Mouse (Mus musculus) lung, embryonic 14.5 days (tissue): ENCODE data around the gene Nid1. TPM values are rescaled to one million over a fixed set of nuclear protein-coding genes. Genes with fewer than 3 reads are reported as not detected.
A peak's percentile ranks its signal among the peaks of the same experiment; 100 is the strongest.

ENCODE experiments used
- ATAC-seq: fragments of 200-750 bp; cut with Nextera tagmentation; 2 replicates; pipeline ENCODE4 v1.8.0; 2017; ENCODE audit warnings: mild to moderate bottlenecking, moderate TSS enrichment, moderate library complexity; ENCODE audit not compliant: insufficient read depth
- DNase-seq: peaks from one replicate; pipeline ENCODE4 v3.0.0-alpha.2; 2015
- H3K27ac ChIP-seq: fragments of 300-500 bp; sonication (generic); 2 replicates; pipeline ENCODE4 v1.5.1; 2014; ENCODE audit warnings: low read depth, mild to moderate bottlenecking, moderate library complexity
- H3K27me3 ChIP-seq: fragments of 300-500 bp; sonication (generic); 2 replicates; pipeline ENCODE4 v1.6.1; 2014; ENCODE audit warnings: low read length, control low read depth; ENCODE audit not compliant: insufficient read depth
- H3K36me3 ChIP-seq: fragments of 300-500 bp; sonication (generic); 2 replicates; pipeline ENCODE4 v1.6.1; 2014; ENCODE audit warnings: control low read depth; ENCODE audit not compliant: insufficient read depth
- H3K4me1 ChIP-seq: fragments of 300-500 bp; sonication (generic); 2 replicates; pipeline ENCODE4 v1.6.1; 2014; ENCODE audit warnings: antibody characterized with exemption, control low read depth; ENCODE audit not compliant: insufficient read depth
- H3K4me2 ChIP-seq: fragments of 300-500 bp; sonication (generic); 2 replicates; pipeline ENCODE4 v1.6.1; 2014; ENCODE audit warnings: mild to moderate bottlenecking
- H3K4me3 ChIP-seq: fragments of 300-500 bp; sonication (generic); 2 replicates; pipeline ENCODE4 v1.5.1; 2014; ENCODE audit warnings: low read depth, low read length
- H3K9ac ChIP-seq: fragments of 300-500 bp; sonication (generic); 2 replicates; pipeline ENCODE4 v1.6.1; 2014
- H3K9me3 ChIP-seq: fragments of 300-500 bp; sonication (generic); 2 replicates; pipeline ENCODE4 v1.6.1; 2016; ENCODE audit warnings: low read depth, low read length, control low read depth
- CTCF ChIP-seq: IDR thresholded peaks from 2 replicates; pipeline ENCODE4 v1.5.1; 2016; ENCODE audit warnings: antibody characterized with exemption, low read depth
- WGBS: fragments of 180-500 bp; shearing (Covaris S2); extraction: QIAGEN DNeasy Blood & Tissue Kit; methylation state at CpG from one replicate; pipeline ENCODE4 v1.1.7; 2014; 5-methylcytosine and 5-hydroxymethylcytosine counted together
- polyA plus RNA-seq: library from polyadenylated mRNA; unstranded; fragments of >200 nt; fragmentation: Nextera tagmentation; extraction: Ambion mirVana; gene quantifications from 2 replicates; pipeline ENCODE4 v1.2.1, GENCODE M21; 2014

Nid1 gene
- polyA plus RNA-seq, 1 experiment from 2014 or later = 160 TPM

DNA sequence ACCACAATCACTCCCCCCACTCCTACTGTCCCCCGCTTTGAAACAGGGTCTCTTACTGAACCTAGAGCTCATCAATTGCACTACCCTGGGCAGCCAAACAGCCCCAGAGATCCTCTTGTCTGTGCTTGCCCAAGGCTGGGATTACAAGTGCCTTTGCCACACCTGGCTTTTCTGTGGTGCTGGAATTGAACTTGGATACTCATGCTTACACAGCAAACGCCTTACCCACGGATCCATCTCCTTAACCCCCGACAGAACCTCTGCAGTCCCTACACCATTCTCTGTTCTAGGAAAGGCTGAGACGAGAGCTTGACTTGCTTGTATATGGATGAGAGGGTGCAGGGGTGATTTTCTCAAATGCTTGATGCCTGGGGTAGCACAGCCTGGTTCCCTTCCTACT, 67.7 kb downstream of the Nid1 start:
- Histone ChIP-seq H3K9ac (no peak overlapping the region), H3K27ac (peak overlapping the region; percentile 8; the same call in 1 of the 2 replicates), H3K4me2 (no peak overlapping the region), H3K27me3 (no peaks in the 10 kb centered on the region), H3K4me1 (no peaks in the 10 kb centered on the region), H3K36me3 (peaks cover 69% of the 10 kb centered on the region), H3K9me3 (no peaks in the 10 kb centered on the region), H3K4me3 (no peak overlapping the region)
- no peak for TF ChIP-seq CTCF
- DNase-seq (no peak), ATAC-seq (no peak)
- 64% methylated on average over 5 of the region's 5 CpGs for WGBS

DNA sequence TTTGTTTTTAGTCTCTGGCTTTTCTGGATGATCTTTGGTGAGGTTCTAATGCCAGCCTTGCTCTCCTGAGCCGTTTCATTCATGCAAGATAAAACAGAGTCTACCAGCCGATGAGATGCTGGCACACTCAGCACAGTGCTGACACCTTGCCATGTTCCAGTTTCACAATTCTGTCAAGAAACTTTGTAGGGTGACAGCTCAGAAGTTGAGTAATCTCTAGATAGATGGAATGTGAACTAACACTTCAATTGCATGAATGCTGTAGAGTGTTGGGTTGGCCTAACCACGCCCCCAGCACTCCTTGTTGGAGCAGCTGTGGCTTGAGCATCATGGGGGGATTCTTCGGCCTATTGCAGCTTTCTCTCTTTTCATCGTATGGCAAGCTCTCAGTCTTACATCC, 69.2 kb downstream of the Nid1 start:
- WGBS = 89% methylated on average over 5 of the region's 5 CpGs
- TF ChIP-seq CTCF = no peak
- Histone ChIP-seq H3K9me3 (no peaks in the 10 kb centered on the region), H3K27me3 (no peaks in the 10 kb centered on the region), H3K9ac (no peak overlapping the region), H3K4me2 (no peak overlapping the region), H3K27ac (no peak overlapping the region), H3K4me3 (no peak overlapping the region), H3K36me3 (peaks cover 70% of the 10 kb centered on the region), H3K4me1 (no peaks in the 10 kb centered on the region)
- ATAC-seq = no peak
- no peak for DNase-seq

DNA sequence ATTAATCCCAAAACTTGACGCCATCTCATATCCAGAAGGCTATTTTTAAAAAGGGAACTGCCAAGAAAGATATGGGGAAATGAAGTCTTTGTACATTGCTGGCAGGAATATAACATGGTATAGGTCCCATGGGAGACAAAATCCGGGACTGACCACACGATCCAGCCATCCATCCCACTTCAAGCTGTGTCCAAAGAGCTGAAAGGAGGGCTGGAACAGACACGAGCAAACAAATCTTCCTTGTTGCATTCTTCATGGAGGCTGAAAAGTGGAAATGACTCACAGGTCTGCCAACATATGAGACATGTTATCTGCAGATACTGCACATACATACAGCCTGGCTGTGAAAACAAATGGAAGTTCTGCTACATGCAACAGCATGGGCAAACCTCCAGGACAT, 77.5 kb downstream of the Nid1 start:
- 68% methylated on average over 4 of the region's 4 CpGs for WGBS

DNA sequence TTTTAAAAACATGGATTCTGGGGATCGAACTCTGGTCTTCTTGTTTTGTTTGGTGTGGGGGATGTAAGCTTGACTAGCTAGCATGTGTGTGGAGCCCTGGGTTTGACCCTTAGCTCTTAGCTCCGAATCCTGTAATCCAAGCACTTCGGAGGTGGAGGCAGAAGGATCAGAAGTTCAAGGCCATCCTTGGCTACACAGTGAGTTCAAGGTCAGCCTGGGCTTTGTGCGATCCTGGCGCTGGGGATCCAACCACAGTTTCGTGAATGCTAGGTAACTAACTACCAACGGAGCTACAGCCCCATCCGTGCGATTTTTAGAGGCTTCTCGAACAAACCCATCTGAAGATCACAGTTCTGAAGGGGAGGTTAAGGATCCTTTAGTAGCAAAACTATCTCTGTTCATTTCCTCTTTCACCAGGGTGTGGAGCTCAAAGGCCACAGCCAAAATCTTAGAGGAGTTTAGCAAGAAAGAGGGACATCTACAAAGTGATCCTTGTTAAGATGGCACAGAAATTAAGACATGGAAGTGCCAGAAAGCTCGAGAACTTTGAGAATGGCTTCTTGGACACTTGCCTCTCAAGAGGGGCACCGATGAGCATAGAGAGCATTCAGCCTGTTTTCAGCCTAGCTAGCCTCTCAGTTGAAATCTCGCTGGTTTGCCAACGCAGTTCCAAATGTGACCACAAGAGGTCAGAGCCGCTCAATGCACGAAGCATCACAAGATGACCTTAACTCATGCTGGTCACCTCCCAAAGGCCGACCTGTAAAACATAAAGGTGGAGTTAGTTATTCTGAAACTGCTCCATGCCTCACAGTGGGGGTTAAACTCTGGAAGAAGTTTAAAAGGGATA, 79.2 kb downstream of the Nid1 start:
- Histone ChIP-seq H3K4me2 (no peak overlapping the region), H3K4me3 (no peak overlapping the region), H3K36me3 (peaks cover 9% of the 10 kb centered on the region; the same call in 1 of the 2 replicates), H3K9ac (no peak overlapping the region), H3K4me1 (no peaks in the 10 kb centered on the region), H3K9me3 (no peaks in the 10 kb centered on the region), H3K27me3 (no peaks in the 10 kb centered on the region), H3K27ac (no peak overlapping the region)
- peak; percentile 67 for ATAC-seq
- WGBS = 42% methylated on average over 17 of the region's 17 CpGs
- TF ChIP-seq CTCF = peak; percentile 98
- peak; percentile 94 for DNase-seq

More for the DNA sequence above, 77.5 kb downstream of the Nid1 start:
- Histone ChIP-seq H3K4me1 (no peaks in the 10 kb centered on the region), H3K4me2 (no peak overlapping the region), H3K4me3 (no peak overlapping the region), H3K27ac (no peak overlapping the region), H3K9me3 (no peaks in the 10 kb centered on the region), H3K27me3 (no peaks in the 10 kb centered on the region), H3K36me3 (peaks cover 20% of the 10 kb centered on the region), H3K9ac (no peak overlapping the region)
- DNase-seq = no peak
- no peak for TF ChIP-seq CTCF
- ATAC-seq = no peak

DNA sequence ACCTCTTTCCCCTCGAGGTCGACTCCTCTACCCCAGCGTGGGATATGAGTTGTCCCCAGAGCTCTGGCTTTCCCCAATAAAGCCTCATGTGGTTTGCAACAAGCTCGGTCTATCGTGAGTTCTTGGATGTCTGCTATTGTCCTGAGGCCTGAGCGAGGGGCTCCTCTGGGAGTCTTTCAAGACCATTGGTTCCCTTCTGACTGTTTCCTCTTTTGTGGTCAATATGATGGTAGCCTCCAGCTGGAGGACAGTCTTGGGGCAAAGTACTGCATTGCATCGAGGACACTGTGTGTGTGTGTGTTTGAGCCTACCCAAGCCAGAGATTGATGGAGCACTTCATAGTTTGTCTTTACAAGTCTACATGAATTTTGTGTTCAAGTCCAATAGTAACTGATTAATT, 80.8 kb downstream of the Nid1 start:
- Histone ChIP-seq H3K4me2 (no peak overlapping the region), H3K36me3 (0 out of 2 replicates have a peak, but pooled peaks cover 1% of the 10 kb centered on the region), H3K9me3 (no peaks in the 10 kb centered on the region), H3K9ac (no peak overlapping the region), H3K27me3 (no peaks in the 10 kb centered on the region), H3K27ac (no peak overlapping the region), H3K4me3 (no peak overlapping the region), H3K4me1 (no peaks in the 10 kb centered on the region)
- TF ChIP-seq CTCF = no peak
- no peak for DNase-seq
- WGBS = 87% methylated on average over 7 of the region's 7 CpGs
- ATAC-seq = no peak

DNA sequence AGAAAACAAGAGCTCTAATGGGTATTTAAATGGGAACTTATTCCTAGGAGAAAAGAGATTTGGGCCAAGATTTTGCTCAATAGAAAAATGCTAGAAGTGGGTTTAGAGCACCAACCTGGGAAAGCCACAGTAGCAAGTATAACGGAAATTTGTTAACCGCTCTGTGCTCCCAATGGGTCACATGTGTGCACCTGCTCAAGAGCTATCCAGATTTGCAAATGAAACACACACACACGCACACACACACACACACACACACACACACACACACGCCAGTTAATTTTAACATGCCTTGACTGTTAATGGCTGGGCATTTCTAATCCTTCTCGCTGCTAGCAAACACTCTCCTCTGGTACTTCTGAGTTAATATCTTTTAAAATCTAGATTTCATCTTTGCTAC, 83.1 kb downstream of the Nid1 start:
- Histone ChIP-seq H3K27me3 (no peaks in the 10 kb centered on the region), H3K36me3 (no peaks in the 10 kb centered on the region), H3K9me3 (no peaks in the 10 kb centered on the region), H3K9ac (no peak overlapping the region), H3K4me3 (no peak overlapping the region), H3K4me1 (no peaks in the 10 kb centered on the region), H3K27ac (no peak overlapping the region), H3K4me2 (no peak overlapping the region)
- no peak for TF ChIP-seq CTCF
- no peak for ATAC-seq
- no peak for DNase-seq
- WGBS = 91% methylated on average over 5 of the region's 5 CpGs

DNA sequence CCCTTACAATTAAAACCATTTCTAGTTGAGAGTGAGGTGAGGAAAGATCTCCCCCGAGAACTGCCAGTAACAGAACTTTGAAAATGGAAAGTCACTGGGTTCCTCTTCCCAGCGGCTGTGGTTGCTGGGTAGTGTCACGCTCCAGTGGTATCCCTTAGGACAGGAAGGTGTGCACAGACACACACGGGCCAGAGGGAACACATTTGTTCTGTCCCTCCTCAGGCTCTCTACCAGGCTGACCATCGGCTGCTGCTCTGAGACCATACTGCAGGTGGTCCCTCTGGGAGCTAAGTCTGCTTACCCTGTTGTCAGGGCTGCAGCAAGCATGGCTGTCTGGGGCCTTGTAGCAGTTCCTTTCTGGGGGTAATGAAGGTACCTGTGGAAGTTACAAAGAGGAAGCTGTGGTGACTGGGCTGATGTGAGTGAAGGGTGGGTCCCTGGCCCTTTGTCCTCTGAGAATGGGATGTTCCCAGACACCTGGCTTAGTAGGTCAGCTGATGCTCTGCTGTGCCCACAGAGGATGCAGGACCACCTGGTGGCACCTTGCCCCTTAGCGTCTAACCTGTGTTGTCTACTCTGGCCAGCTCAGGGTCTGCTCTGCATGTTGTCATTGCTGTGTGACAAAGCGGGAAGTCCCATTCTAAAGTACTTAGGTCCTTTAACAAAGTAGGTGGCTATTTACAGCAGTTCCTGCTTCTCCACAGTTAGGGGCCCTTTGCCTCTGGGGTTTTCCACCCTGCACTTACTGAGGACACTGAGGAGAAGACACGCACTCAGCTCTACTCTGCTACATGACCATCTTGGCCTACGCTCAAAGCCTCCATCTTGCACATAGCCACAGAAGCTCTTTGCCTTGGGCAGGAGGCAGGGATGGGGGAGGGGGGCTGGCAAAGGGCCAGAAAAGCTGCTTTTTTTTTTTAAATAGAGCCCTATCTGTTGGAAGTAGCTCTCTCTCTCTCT, 86.6 kb downstream of the Nid1 start:
- Histone ChIP-seq H3K9me3 (no peaks in the 10 kb centered on the region), H3K27ac (no peak overlapping the region), H3K27me3 (no peaks in the 10 kb centered on the region), H3K4me2 (no peak overlapping the region), H3K4me1 (no peaks in the 10 kb centered on the region), H3K36me3 (no peaks in the 10 kb centered on the region), H3K4me3 (no peak overlapping the region), H3K9ac (no peak overlapping the region)
- ATAC-seq = no peak; the same call in 1 of the 2 replicates
- WGBS = 83% methylated on average over 9 of the region's 9 CpGs
- TF ChIP-seq CTCF = no peak
- peak; percentile 25 for DNase-seq
